Mouse (Mus musculus): ENCODE measurements around the gene Gpr152. TPM values are rescaled to one million over a fixed set of nuclear protein-coding genes. Genes with fewer than 3 reads are reported as not detected.
"Not testable (repeated sequence)": the region's sequence is repeated elsewhere in the genome, so short reads cannot be mapped to it uniquely, and the experiment has no call there.

Gpr152 gene
- polyA plus RNA-seq, 1 experiment from 2014 or later: not detected

DNA sequence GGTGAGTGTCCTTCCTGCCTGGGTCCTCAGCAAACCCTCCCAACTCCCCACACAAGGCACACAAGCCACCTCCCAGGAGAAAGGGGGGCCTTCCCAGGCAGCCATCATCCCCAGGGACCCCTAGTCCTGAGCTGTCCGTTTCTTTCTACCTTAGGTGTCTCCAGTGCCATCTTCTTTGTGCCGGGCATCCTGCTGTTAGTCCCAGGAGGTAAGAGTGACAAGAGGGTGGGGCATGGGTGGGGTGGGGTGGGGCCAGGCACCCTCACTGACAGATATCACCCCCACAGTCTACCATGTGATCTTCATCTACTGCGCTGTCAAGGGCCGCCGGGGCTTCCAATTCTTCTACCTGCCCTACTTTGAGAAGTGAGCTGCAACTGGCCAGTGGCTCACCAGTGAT, 8.5 kb upstream of the Gpr152 start:
- ATAC-seq: peak; percentile 54
- Histone ChIP-seq H3K9me3 (ENCODE audit: low read length) (no peaks in the 10 kb centered on the region), H3K4me2 (ENCODE audit: low read depth, low read length) (peak overlapping the region; percentile 73), H3K4me3 (ENCODE audit: low read depth, low read length) (peak overlapping the region; percentile 53), H3K9ac (replicated peaks) (peak overlapping the region; percentile 55), H3K27ac (ENCODE audit: low read depth) (peak overlapping the region; percentile 55; the same call in 1 of the 2 replicates), H3K36me3 (replicated peaks; ENCODE audit: insufficient read depth, low read length) (peaks cover 46% of the 10 kb centered on the region), H3K27me3 (ENCODE audit: insufficient read depth, low read length) (no peaks in the 10 kb centered on the region), H3K4me1 (ENCODE audit: insufficient read depth) (peaks cover 28% of the 10 kb centered on the region)
- DNase-seq: no peak
- TF ChIP-seq CTCF (IDR thresholded peaks at IDR 0.05; ENCODE audit: low read depth) (no peak), EP300 (IDR thresholded peaks at IDR 0.05; ENCODE audit: low read depth) (no peak)
- WGBS (ENCODE audit: insufficient replicate concordance): 62% methylated on average over 5 of the region's 5 CpGs

DNA sequence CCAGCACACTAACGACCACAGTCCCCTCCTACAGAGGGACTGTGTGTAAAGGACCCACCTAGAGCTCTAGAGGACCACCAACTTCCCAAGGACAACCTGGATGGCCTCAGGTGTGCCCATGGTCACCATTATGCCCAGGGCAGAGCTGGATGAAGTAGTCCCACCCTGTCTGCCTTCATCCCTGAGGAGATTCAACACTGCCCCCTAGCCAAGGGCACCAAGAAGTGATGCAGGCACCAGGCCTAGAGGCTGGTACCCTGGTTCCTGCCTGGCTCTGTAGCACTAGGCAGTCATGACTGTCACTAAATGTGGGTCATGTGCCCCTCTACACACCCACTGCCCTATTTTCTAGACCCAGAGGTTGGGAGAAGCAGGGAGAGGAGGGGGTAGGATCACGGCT, 7.8 kb upstream of the Gpr152 start:
- 87% methylated on average over 2 of the region's 2 CpGs for WGBS (ENCODE audit: insufficient replicate concordance)
- Histone ChIP-seq H3K9me3 (ENCODE audit: low read length) (no peaks in the 10 kb centered on the region), H3K27me3 (ENCODE audit: insufficient read depth, low read length) (no peaks in the 10 kb centered on the region), H3K27ac (ENCODE audit: low read depth) (peak overlapping the region; percentile 55; the same call in 1 of the 2 replicates), H3K4me3 (ENCODE audit: low read depth, low read length) (no peak overlapping the region), H3K4me1 (ENCODE audit: insufficient read depth) (peaks cover 23% of the 10 kb centered on the region), H3K4me2 (ENCODE audit: low read depth, low read length) (peak overlapping the region; percentile 73), H3K9ac (replicated peaks) (no peak overlapping the region), H3K36me3 (replicated peaks; ENCODE audit: insufficient read depth, low read length) (peaks cover 46% of the 10 kb centered on the region)
- no peak for DNase-seq
- ATAC-seq: no peak
- TF ChIP-seq CTCF (IDR thresholded peaks at IDR 0.05; ENCODE audit: low read depth): peak; percentile 59
- TF ChIP-seq EP300 (IDR thresholded peaks at IDR 0.05; ENCODE audit: low read depth): no peak

DNA sequence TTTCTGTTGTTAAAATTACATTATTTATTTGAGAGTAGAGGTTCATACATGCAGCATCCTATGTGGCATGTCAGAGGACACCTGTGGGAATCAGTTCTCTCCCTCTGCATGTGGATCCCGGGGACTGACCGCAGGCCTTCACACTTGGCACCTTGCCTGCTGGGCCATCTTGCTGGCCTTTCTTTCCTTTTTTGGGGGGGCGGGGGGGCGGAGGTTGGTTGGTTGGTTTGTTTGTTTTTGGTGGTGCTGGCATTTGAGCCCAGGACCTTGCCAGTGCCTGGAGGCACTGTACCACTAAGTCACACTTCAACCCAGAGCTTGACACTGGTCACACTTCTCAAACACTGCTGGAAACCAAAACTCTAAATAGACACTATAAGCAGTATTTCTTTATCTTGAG, 5.2 kb upstream of the Gpr152 start:
- Histone ChIP-seq H3K27me3 (ENCODE audit: insufficient read depth, low read length) (no peaks in the 10 kb centered on the region), H3K9ac (replicated peaks) (no peak overlapping the region), H3K4me2 (ENCODE audit: low read depth, low read length) (no peak overlapping the region), H3K4me1 (ENCODE audit: insufficient read depth) (peaks cover 17% of the 10 kb centered on the region), H3K4me3 (ENCODE audit: low read depth, low read length) (no peak overlapping the region), H3K36me3 (replicated peaks; ENCODE audit: insufficient read depth, low read length) (peaks cover 30% of the 10 kb centered on the region), H3K27ac (ENCODE audit: low read depth) (no peak overlapping the region), H3K9me3 (ENCODE audit: low read length) (no peaks in the 10 kb centered on the region)
- DNase-seq (no peak), ATAC-seq (no peak)
- WGBS (ENCODE audit: insufficient replicate concordance): 85% methylated on average over 4 of the region's 4 CpGs
- TF ChIP-seq CTCF (IDR thresholded peaks at IDR 0.05; ENCODE audit: low read depth) (no peak), EP300 (IDR thresholded peaks at IDR 0.05; ENCODE audit: low read depth) (no peak)

GRCm38 (mm10) chr19:4135229-4135962, 4.2 kb upstream of the Gpr152 start:
- peak; percentile 16; the same call in 1 of the 2 replicates for ATAC-seq
- H3K27me3 ChIP-seq (ENCODE audit: insufficient read depth, low read length); H3K4me2 ChIP-seq (ENCODE audit: low read depth, low read length); DNase-seq; H3K9me3 ChIP-seq (ENCODE audit: low read length); H3K4me3 ChIP-seq (ENCODE audit: low read depth, low read length); H3K27ac ChIP-seq (ENCODE audit: low read depth); H3K9ac ChIP-seq (replicated peaks): not testable (repeated sequence)
- peaks cover 11% of the 10 kb centered on the region for H3K4me1 ChIP-seq (ENCODE audit: insufficient read depth)
- 87% methylated on average over 6 of the region's 6 CpGs for WGBS (ENCODE audit: insufficient replicate concordance)
- H3K36me3 ChIP-seq (replicated peaks; ENCODE audit: insufficient read depth, low read length): peaks cover 24% of the 10 kb centered on the region

DNA sequence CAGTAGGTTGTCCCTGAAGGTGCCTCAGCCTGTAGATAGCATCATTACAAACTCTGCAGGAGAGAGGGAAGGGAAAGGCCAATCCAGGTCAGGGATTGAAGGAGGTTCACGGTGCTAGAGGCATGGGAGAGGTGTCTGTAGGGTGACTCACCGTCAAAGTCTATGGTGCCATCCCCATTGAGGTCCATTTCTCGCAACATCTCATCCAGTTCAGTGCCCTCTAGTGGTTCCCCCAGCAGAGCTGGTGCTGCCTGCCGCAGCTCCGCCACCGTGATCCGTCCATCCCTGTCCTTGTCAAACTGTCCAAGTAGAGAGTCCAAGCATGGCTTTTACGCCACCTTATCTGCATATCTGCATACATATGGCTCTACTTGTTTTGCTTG, 3.6 kb upstream of the Gpr152 start:
- not testable (repeated sequence) for H3K27ac ChIP-seq (ENCODE audit: low read depth); H3K4me3 ChIP-seq (ENCODE audit: low read depth, low read length); H3K4me2 ChIP-seq (ENCODE audit: low read depth, low read length)

DNA sequence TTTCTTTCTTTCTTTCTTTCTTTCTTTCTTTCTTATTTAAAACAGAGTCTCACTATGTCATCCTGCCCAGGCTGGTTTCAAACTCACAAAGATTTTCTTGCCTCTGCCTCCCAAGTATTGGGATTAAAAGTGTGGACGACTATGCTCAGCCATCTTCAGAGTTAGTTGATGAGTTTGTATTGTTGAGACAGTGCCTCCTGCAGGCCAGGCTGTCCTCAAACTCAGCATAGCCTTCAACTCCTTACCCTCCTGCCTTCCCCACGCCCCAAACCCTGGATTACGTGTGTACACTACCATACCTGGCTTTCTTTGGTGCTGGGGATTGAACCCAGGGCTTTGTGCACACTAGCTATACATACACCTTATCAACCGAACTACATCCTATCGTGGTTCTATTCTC, 3.1 kb upstream of the Gpr152 start:
- Histone ChIP-seq H3K4me2 (ENCODE audit: low read depth, low read length) (no peak overlapping the region), H3K9ac (replicated peaks) (no peak overlapping the region), H3K27me3 (ENCODE audit: insufficient read depth, low read length) (no peaks in the 10 kb centered on the region), H3K4me1 (ENCODE audit: insufficient read depth) (peaks cover 9% of the 10 kb centered on the region), H3K36me3 (replicated peaks; ENCODE audit: insufficient read depth, low read length) (peaks cover 16% of the 10 kb centered on the region), H3K27ac (ENCODE audit: low read depth) (no peak overlapping the region), H3K4me3 (ENCODE audit: low read depth, low read length) (no peak overlapping the region), H3K9me3 (ENCODE audit: low read length) (no peaks in the 10 kb centered on the region)
- ATAC-seq (no peak), DNase-seq (no peak)
- TF ChIP-seq CTCF (IDR thresholded peaks at IDR 0.05; ENCODE audit: low read depth) (peak; percentile 48), EP300 (IDR thresholded peaks at IDR 0.05; ENCODE audit: low read depth) (no peak)
- WGBS (ENCODE audit: insufficient replicate concordance): 80% methylated on average over 5 of the region's 5 CpGs

More for the DNA sequence above, 3.6 kb upstream of the Gpr152 start:
- TF ChIP-seq CTCF (IDR thresholded peaks at IDR 0.05; ENCODE audit: low read depth): peak; percentile 70
- DNase-seq; H3K9ac ChIP-seq (replicated peaks); H3K27me3 ChIP-seq (ENCODE audit: insufficient read depth, low read length); H3K9me3 ChIP-seq (ENCODE audit: low read length): not testable (repeated sequence)
- Histone ChIP-seq H3K4me1 (ENCODE audit: insufficient read depth) (peaks cover 11% of the 10 kb centered on the region), H3K36me3 (replicated peaks; ENCODE audit: insufficient read depth, low read length) (peaks cover 19% of the 10 kb centered on the region)
- peak; percentile 76 for ATAC-seq
- WGBS (ENCODE audit: insufficient replicate concordance): 14% methylated on average over 8 of the region's 8 CpGs

Measured in liver, postnatal 0 days (tissue).